Mouse (Mus musculus): ENCODE results near the gene Nlrp4b. TPM values are rescaled to one million over a fixed set of nuclear protein-coding genes. Genes with fewer than 3 reads are reported as not detected.
"Not testable (repeated sequence)": the region's sequence is repeated elsewhere in the genome, so short reads cannot be mapped to it uniquely, and the experiment has no call there.

Nlrp4b gene
- total RNA-seq (2021) = not detected
- long read RNA-seq, experiment 1 = 0 reads
- long read RNA-seq, experiment 2 = 0 reads

GRCm38 (mm10) chr7:10687489-10687888 is at the start of gene Nlrp4b:
Gene Nlrp4b (plus strand): TSS chr7:10687789.
- intact Hi-C loops (cut with DNase I) = no loop called here
- no peak for DNase-seq (ENCODE audit: low spot score in 2 of 2)

DNA sequence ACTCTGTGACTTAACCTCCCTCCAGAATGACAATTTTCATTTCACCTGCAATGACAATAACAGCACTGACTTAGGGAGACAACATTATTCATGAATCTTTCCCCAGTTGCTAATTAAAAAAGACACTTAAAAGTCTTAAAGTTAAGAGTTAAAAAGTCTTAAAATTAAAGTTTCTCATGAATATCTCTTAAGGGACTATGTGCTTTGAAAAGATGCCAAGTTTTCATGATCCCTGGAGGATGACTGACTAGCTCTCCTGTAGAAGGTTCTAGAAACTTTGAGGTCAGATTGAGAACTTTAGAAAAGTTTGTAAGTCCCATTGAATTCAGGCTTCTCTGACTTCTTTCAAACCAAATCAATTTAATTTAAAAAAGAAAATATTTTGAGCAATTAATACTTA is 66.7 kb downstream of the Nlrp4b start, which contains the start of gene Vmn1r71:
Gene Vmn1r71, minus strand, starts transcription at position 101 of the 400 bp plus-strand sequence.
- DNase-seq (ENCODE audit: low spot score in 2 of 2) = no peak
- intact Hi-C loops (cut with DNase I) = no loop called here

DNA sequence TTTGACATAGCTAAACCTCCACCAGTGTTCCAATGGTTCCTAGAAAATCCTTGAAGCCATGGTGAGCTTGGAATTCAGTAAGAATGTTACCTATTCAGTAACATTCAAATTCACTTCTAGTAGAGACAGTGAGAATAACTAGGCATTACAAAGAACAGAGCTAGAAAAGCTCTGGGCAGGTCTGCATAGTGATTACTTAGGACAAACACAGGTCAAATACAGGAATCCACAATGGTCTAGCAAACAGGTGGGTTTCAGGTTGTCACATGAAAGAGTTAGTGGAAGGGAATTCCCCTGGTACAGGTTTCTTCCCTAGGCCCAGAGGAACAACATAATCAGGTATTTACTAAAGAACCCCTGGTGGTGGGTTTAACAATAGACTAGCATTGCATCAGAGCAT is 70.0 kb downstream of the Nlrp4b start:
- intact Hi-C loops (cut with DNase I); DNase-seq (ENCODE audit: low spot score in 2 of 2): not testable (repeated sequence)

Other genes with a start within 250 kb of the Nlrp4b start
- not detected for gene Vmn1r67, start 244.5 kb upstream of the Nlrp4b start, total RNA-seq (2021)
- 10 to 100 TPM; 16.7 to 17.1 TPM for gene Zik1, start 192.4 kb upstream of the Nlrp4b start, total RNA-seq (2021)
- gene Vmn1r68, start 129.3 kb upstream of the Nlrp4b start, total RNA-seq (2021) = not detected
- not detected for gene Vmn1r69, start 74.1 kb upstream of the Nlrp4b start, total RNA-seq (2021)
- not detected for gene Vmn1r70, start 56.3 kb upstream of the Nlrp4b start, total RNA-seq (2021)
- not detected for gene Vmn1r71, start 66.6 kb downstream of the Nlrp4b start, total RNA-seq (2021)
- not detected for gene Zscan4b, start 217.3 kb downstream of the Nlrp4b start, total RNA-seq (2021)